Mouse (Mus musculus): ENCODE results near the gene Sipa1l2. TPM values are rescaled to one million over a fixed set of nuclear protein-coding genes. Genes with fewer than 3 reads are reported as not detected.
A peak's percentile ranks its signal among the peaks of the same experiment; 100 is the strongest.

Sipa1l2 gene
- polyA plus RNA-seq, 1 experiment from 2014 or later = 11.6 TPM

DNA sequence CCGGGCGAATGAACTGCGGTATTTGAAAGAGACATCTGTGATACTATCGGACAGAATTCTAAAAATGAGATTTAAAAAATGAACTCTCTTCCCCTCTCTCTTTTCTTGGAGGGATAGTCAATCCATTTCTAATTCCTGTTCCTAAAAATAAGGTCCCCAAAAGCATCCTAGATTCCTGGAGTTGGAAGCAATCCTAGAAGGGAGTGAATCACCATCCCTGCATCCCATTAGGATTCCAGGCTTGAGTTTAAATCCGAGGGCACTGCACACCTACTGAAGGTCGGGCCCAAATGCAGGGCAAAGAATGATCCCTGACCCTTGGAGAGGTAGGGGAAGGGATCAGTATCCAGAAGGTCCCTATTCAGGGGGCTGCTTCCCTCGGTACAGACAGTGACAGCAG is 17.0 kb upstream of the Sipa1l2 start:
- DNase-seq (ENCODE audit: low spot score) (no peak), ATAC-seq (ENCODE audit: insufficient read depth, low FRiP score, low TSS enrichment) (no peak)
- WGBS = 88% methylated on average over 7 of the region's 7 CpGs
- H3K36me3 ChIP-seq (ENCODE audit: control insufficient read depth, insufficient read depth, low read length) = no peaks in the 10 kb centered on the region
- no peak overlapping the region for H3K4me2 ChIP-seq (ENCODE audit: low read depth)
- no peak overlapping the region for H3K9ac ChIP-seq (ENCODE audit: low read length)
- H3K27ac ChIP-seq (ENCODE audit: low read depth, low read length) = no peak overlapping the region
- no peak overlapping the region for H3K4me3 ChIP-seq (ENCODE audit: low read depth, low read length)
- no peaks in the 10 kb centered on the region for H3K9me3 ChIP-seq (ENCODE audit: control insufficient read depth, low read length)
- peaks cover 17% of the 10 kb centered on the region for H3K4me1 ChIP-seq (ENCODE audit: control insufficient read depth, insufficient read depth, low read length)
- no peaks in the 10 kb centered on the region for H3K27me3 ChIP-seq (ENCODE audit: control insufficient read depth, insufficient read depth, low read length)

DNA sequence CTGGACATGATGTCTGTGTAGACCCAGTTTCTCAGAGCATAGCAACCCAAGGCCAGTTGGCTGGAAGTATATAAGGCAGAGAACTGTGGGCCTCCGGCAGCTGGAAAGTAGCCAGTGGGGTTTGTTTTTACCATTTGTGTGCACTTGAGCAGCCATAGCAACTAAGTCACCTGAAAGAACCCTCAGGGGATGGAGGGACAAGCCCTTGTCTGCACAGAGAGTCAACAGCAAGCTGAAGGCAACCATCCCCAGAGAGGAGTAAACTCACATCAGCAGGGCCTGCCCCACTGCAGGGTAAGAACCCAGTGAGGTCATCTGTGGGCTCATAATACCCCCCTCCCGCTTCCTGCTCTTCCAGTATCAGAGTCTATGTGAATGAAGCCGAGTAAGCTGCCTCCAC is 14.7 kb upstream of the Sipa1l2 start:
- 80% methylated on average over 3 of the region's 3 CpGs for WGBS
- no peak for ATAC-seq (ENCODE audit: insufficient read depth, low FRiP score, low TSS enrichment)

DNA sequence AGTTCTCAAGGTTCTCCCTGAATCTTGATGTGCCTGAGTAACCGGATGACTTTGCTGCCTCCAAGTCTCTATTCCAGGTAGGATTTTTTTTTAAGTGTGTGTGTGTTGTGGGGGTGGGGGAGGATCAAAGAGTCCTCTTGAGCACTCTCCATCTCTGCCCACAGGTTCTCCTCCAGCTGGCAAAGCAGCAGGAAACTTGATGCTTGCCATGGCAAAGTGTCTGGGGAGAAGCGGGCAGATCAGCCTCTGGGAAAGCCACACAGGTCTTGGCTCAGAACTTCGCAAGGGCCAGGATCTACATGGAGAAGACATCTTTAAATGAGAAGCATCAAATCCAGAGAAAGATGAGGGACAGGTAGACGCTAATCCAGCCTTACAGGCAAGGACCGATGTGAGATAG is 10.8 kb upstream of the Sipa1l2 start:
- WGBS = 97% methylated on average over 5 of the region's 5 CpGs
- H3K9me3 ChIP-seq (ENCODE audit: control insufficient read depth, low read length) = no peaks in the 10 kb centered on the region
- no peak overlapping the region for H3K4me3 ChIP-seq (ENCODE audit: low read depth, low read length)
- no peaks in the 10 kb centered on the region for H3K4me1 ChIP-seq (ENCODE audit: control insufficient read depth, insufficient read depth, low read length)
- DNase-seq (ENCODE audit: low spot score) (no peak), ATAC-seq (ENCODE audit: insufficient read depth, low FRiP score, low TSS enrichment) (no peak)
- no peak overlapping the region for H3K4me2 ChIP-seq (ENCODE audit: low read depth)
- no peaks in the 10 kb centered on the region for H3K36me3 ChIP-seq (ENCODE audit: control insufficient read depth, insufficient read depth, low read length)
- no peaks in the 10 kb centered on the region for H3K27me3 ChIP-seq (ENCODE audit: control insufficient read depth, insufficient read depth, low read length)
- no peak overlapping the region for H3K27ac ChIP-seq (ENCODE audit: low read depth, low read length)
- H3K9ac ChIP-seq (ENCODE audit: low read length) = no peak overlapping the region

More for the DNA sequence above, 14.7 kb upstream of the Sipa1l2 start:
- H3K4me2 ChIP-seq (ENCODE audit: low read depth) = no peak overlapping the region
- H3K9me3 ChIP-seq (ENCODE audit: control insufficient read depth, low read length) = no peaks in the 10 kb centered on the region
- no peak overlapping the region for H3K27ac ChIP-seq (ENCODE audit: low read depth, low read length)
- no peaks in the 10 kb centered on the region for H3K4me1 ChIP-seq (ENCODE audit: control insufficient read depth, insufficient read depth, low read length)
- no peak for DNase-seq (ENCODE audit: low spot score)
- H3K27me3 ChIP-seq (ENCODE audit: control insufficient read depth, insufficient read depth, low read length) = no peaks in the 10 kb centered on the region
- H3K4me3 ChIP-seq (ENCODE audit: low read depth, low read length) = no peak overlapping the region
- no peak overlapping the region for H3K9ac ChIP-seq (ENCODE audit: low read length)
- no peaks in the 10 kb centered on the region for H3K36me3 ChIP-seq (ENCODE audit: control insufficient read depth, insufficient read depth, low read length)

GRCm38 (mm10) chr8:125576127-125576526 is 6.5 kb upstream of the Sipa1l2 start:
- Histone ChIP-seq H3K36me3 (ENCODE audit: control insufficient read depth, insufficient read depth, low read length) (no peaks in the 10 kb centered on the region), H3K9ac (ENCODE audit: low read length) (no peak overlapping the region), H3K9me3 (ENCODE audit: control insufficient read depth, low read length) (no peaks in the 10 kb centered on the region), H3K4me1 (ENCODE audit: control insufficient read depth, insufficient read depth, low read length) (no peaks in the 10 kb centered on the region), H3K4me2 (ENCODE audit: low read depth) (no peak overlapping the region), H3K27ac (ENCODE audit: low read depth, low read length) (no peak overlapping the region), H3K4me3 (ENCODE audit: low read depth, low read length) (no peak overlapping the region), H3K27me3 (ENCODE audit: control insufficient read depth, insufficient read depth, low read length) (no peaks in the 10 kb centered on the region)
- 79% methylated on average over 4 of the region's 4 CpGs for WGBS
- no peak for DNase-seq (ENCODE audit: low spot score)
- ATAC-seq (ENCODE audit: insufficient read depth, low FRiP score, low TSS enrichment) = no peak

GRCm38 (mm10) chr8:125574280-125574679 is 4.7 kb upstream of the Sipa1l2 start:
- no peaks in the 10 kb centered on the region for H3K4me1 ChIP-seq (ENCODE audit: control insufficient read depth, insufficient read depth, low read length)
- H3K4me2 ChIP-seq (ENCODE audit: low read depth) = no peak overlapping the region
- 30% methylated on average over 4 of the region's 4 CpGs for WGBS
- H3K9ac ChIP-seq (ENCODE audit: low read length) = no peak overlapping the region
- H3K27ac ChIP-seq (ENCODE audit: low read depth, low read length) = no peak overlapping the region
- H3K27me3 ChIP-seq (ENCODE audit: control insufficient read depth, insufficient read depth, low read length) = 0 out of 2 replicates have a peak, but pooled peaks cover 2% of the 10 kb centered on the region
- no peaks in the 10 kb centered on the region for H3K9me3 ChIP-seq (ENCODE audit: control insufficient read depth, low read length)
- ATAC-seq (ENCODE audit: insufficient read depth, low FRiP score, low TSS enrichment) = no peak
- no peak overlapping the region for H3K4me3 ChIP-seq (ENCODE audit: low read depth, low read length)
- peak; percentile 44 for DNase-seq (ENCODE audit: low spot score)
- no peaks in the 10 kb centered on the region for H3K36me3 ChIP-seq (ENCODE audit: control insufficient read depth, insufficient read depth, low read length)

GRCm38 (mm10) chr8:125572246-125572645 is 2.6 kb upstream of the Sipa1l2 start:
- ATAC-seq (ENCODE audit: insufficient read depth, low FRiP score, low TSS enrichment) = no peak
- no peak for DNase-seq (ENCODE audit: low spot score)
- H3K9ac ChIP-seq (ENCODE audit: low read length) = no peak overlapping the region
- H3K36me3 ChIP-seq (ENCODE audit: control insufficient read depth, insufficient read depth, low read length) = no peaks in the 10 kb centered on the region
- H3K4me2 ChIP-seq (ENCODE audit: low read depth) = no peak overlapping the region
- 0 out of 2 replicates have a peak, but pooled peaks cover 6% of the 10 kb centered on the region for H3K4me1 ChIP-seq (ENCODE audit: control insufficient read depth, insufficient read depth, low read length)
- 0 out of 2 replicates have a peak, but pooled peaks cover 2% of the 10 kb centered on the region for H3K27me3 ChIP-seq (ENCODE audit: control insufficient read depth, insufficient read depth, low read length)
- H3K27ac ChIP-seq (ENCODE audit: low read depth, low read length) = no peak overlapping the region
- no peak overlapping the region for H3K4me3 ChIP-seq (ENCODE audit: low read depth, low read length)
- 95% methylated on average over 4 of the region's 4 CpGs for WGBS
- no peaks in the 10 kb centered on the region for H3K9me3 ChIP-seq (ENCODE audit: control insufficient read depth, low read length)

DNA sequence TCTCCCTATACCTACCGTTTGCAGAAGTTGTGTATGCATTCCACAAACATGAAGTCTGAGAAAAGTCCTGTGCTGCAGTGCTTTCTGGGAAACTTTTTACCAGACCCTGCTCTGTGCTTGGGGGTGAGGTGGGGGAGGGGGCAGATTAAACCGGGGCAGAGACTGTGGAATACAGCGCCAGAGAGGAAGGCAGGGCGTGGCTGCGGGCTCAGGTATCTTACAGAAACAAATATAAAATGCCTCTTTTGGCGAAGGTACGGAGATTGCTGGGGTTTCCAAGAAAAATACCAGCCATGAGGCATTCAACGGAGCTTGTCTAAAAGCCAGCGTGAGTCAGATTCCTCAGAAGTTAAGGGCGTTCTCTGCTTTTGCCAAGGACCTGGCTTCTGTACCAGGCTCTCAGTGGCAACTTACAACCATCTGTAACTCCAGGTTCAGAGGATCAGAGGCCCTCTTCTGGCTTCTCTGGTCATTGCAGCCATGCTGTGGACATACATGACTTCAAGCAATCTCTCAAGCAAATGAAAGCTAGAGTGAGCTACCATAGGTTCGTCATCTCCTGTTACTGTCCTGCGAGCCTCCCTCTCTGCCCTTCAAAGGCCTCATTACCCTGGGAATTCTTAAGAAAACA is 1.3 kb upstream of the Sipa1l2 start:
- Histone ChIP-seq H3K36me3 (ENCODE audit: control insufficient read depth, insufficient read depth, low read length) (no peaks in the 10 kb centered on the region), H3K4me2 (ENCODE audit: low read depth) (no peak overlapping the region), H3K4me3 (ENCODE audit: low read depth, low read length) (no peak overlapping the region), H3K27ac (ENCODE audit: low read depth, low read length) (no peak overlapping the region), H3K4me1 (ENCODE audit: control insufficient read depth, insufficient read depth, low read length) (peaks cover 16% of the 10 kb centered on the region), H3K9me3 (ENCODE audit: control insufficient read depth, low read length) (no peaks in the 10 kb centered on the region), H3K27me3 (ENCODE audit: control insufficient read depth, insufficient read depth, low read length) (0 out of 2 replicates have a peak, but pooled peaks cover 2% of the 10 kb centered on the region), H3K9ac (ENCODE audit: low read length) (no peak overlapping the region)
- 68% methylated on average over 12 of the region's 12 CpGs for WGBS
- ATAC-seq (ENCODE audit: insufficient read depth, low FRiP score, low TSS enrichment) = no peak
- DNase-seq (ENCODE audit: low spot score) = peak; percentile 48

- DNase-seq (ENCODE audit: low spot score) = no peak
- H3K27ac ChIP-seq (ENCODE audit: low read depth, low read length) = no peak overlapping the region
- 19% methylated on average over 13 of the region's 13 CpGs for WGBS
- no peaks in the 10 kb centered on the region for H3K36me3 ChIP-seq (ENCODE audit: control insufficient read depth, insufficient read depth, low read length)
- peak overlapping the region; percentile 90 for H3K4me2 ChIP-seq (ENCODE audit: low read depth)
- H3K4me3 ChIP-seq (ENCODE audit: low read depth, low read length) = peak overlapping the region; percentile 74
- H3K9ac ChIP-seq (ENCODE audit: low read length) = peak overlapping the region; percentile 61
- 0 out of 2 replicates have a peak, but pooled peaks cover 2% of the 10 kb centered on the region for H3K27me3 ChIP-seq (ENCODE audit: control insufficient read depth, insufficient read depth, low read length)
- no peaks in the 10 kb centered on the region for H3K9me3 ChIP-seq (ENCODE audit: control insufficient read depth, low read length)
- no peak for ATAC-seq (ENCODE audit: insufficient read depth, low FRiP score, low TSS enrichment)
- H3K4me1 ChIP-seq (ENCODE audit: control insufficient read depth, insufficient read depth, low read length) = peaks cover 16% of the 10 kb centered on the region
These were observed 781 bp upstream of the Sipa1l2 start for GRCm38 (mm10) chr8:125570389-125570788.

GRCm38 (mm10) chr8:125568851-125569532 is 616 bp downstream of the Sipa1l2 start:
- Histone ChIP-seq H3K4me3 (ENCODE audit: low read depth, low read length) (peak overlapping the region; percentile 74), H3K4me2 (ENCODE audit: low read depth) (peak overlapping the region; percentile 90), H3K9ac (ENCODE audit: low read length) (peak overlapping the region; percentile 77), H3K27me3 (ENCODE audit: control insufficient read depth, insufficient read depth, low read length) (0 out of 2 replicates have a peak, but pooled peaks cover 2% of the 10 kb centered on the region), H3K36me3 (ENCODE audit: control insufficient read depth, insufficient read depth, low read length) (no peaks in the 10 kb centered on the region), H3K4me1 (ENCODE audit: control insufficient read depth, insufficient read depth, low read length) (peaks cover 16% of the 10 kb centered on the region), H3K27ac (ENCODE audit: low read depth, low read length) (peak overlapping the region; percentile 34; the same call in 1 of the 2 replicates), H3K9me3 (ENCODE audit: control insufficient read depth, low read length) (no peaks in the 10 kb centered on the region)
- under 1% methylated on average over 39 of the region's 39 CpGs for WGBS
- peak; percentile 33; the same call in 1 of the 2 replicates for ATAC-seq (ENCODE audit: insufficient read depth, low FRiP score, low TSS enrichment)
- DNase-seq (ENCODE audit: low spot score) = peak; percentile 64

All from neural tube, embryonic 11.5 days (tissue).